Mouse (Mus musculus) heart, embryonic 10.5 days (tissue): Measurements from ENCODE around the gene Dennd4a. TPM values are rescaled to one million over a fixed set of nuclear protein-coding genes. Genes with fewer than 3 reads are reported as not detected.

Experiments
- DNase-seq: peaks from one replicate; pipeline ENCODE4 v3.0.0-alpha.2; 2017; ENCODE audit warnings: low spot score
- H3K27ac ChIP-seq: fragments of 300-500 bp; sonication (generic); 2 replicates; pipeline ENCODE4 v1.5.1; 2016; ENCODE audit warnings: mild to moderate bottlenecking
- H3K27me3 ChIP-seq: fragments of 300-500 bp; sonication (generic); 2 replicates; pipeline ENCODE4 v1.6.1; 2016; ENCODE audit warnings: mild to moderate bottlenecking; ENCODE audit not compliant: poor library complexity, insufficient read depth, severe bottlenecking
- H3K36me3 ChIP-seq: fragments of 300-500 bp; sonication (generic); 2 replicates; pipeline ENCODE4 v1.6.1; 2016; ENCODE audit warnings: mild to moderate bottlenecking, moderate library complexity
- H3K4me1 ChIP-seq: fragments of 300-500 bp; sonication (generic); 2 replicates; pipeline ENCODE4 v1.6.1; 2016; ENCODE audit warnings: mild to moderate bottlenecking
- H3K4me3 ChIP-seq: fragments of 300-500 bp; sonication (generic); 2 replicates; pipeline ENCODE4 v1.5.1; 2016; ENCODE audit warnings: mild to moderate bottlenecking, moderate library complexity
- H3K9me3 ChIP-seq: fragments of 300-500 bp; sonication (generic); 2 replicates; pipeline ENCODE4 v1.6.1; 2016; ENCODE audit warnings: mild to moderate bottlenecking, moderate library complexity
- WGBS: fragments of 180-500 bp; shearing (Covaris S2); methylation state at CpG from one replicate; pipeline ENCODE4 v1.1.7; 2016; 5-methylcytosine and 5-hydroxymethylcytosine counted together
- polyA plus RNA-seq: library from polyadenylated mRNA; unstranded; fragments of >200 nt; fragmentation: Nextera tagmentation; extraction: Ambion mirVana; gene quantifications from 2 replicates; pipeline ENCODE4 v1.2.1, GENCODE M21; 2016

Gene Dennd4a
- polyA plus RNA-seq, 1 experiment from 2014 or later, result 7.3 TPM

DNA sequence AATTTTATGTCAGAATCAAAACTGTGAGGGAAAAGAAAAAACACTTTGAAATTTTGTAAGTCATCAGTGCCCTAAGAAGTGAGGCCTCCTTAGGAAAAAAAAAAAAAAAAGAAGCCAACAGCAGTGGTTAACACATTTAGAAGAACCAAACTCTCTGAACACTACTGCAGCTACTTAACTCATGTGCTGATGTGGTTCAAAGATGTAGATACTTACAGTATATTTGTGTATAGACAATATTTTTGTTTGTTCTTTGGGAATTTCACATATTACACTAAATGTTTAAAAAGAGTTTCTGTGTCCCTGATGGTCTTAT, 17.9 kb upstream of the Dennd4a start:
- Histone ChIP-seq H3K36me3 (no peaks in the 10 kb centered on the region), H3K9me3 (no peaks in the 10 kb centered on the region), H3K27ac (no peak overlapping the region), H3K27me3 (no peaks in the 10 kb centered on the region), H3K4me1 (no peaks in the 10 kb centered on the region), H3K4me3 (no peak overlapping the region)
- no peak for DNase-seq

DNA sequence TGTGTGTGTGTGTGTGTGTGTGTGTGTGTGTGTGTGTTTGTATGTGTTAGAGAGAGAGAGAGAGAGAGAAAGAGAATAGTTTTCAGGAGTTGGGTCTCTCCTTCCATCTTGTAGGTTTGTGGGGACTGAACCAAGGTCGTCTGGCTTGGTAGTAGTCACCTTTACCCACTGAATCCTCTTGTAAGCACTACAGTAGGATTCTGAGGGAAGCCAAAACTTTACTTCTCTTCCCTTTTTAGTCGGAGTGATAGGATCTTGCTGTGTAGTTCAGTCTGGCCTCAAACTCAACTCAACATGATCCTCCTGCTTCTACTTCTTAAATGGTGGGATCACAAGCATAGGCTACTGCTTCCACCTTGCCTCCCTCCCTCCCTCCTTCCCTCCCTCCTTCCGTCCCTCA, 17.3 kb upstream of the Dennd4a start:
- H3K36me3 ChIP-seq, result no peaks in the 10 kb centered on the region
- no peak overlapping the region for H3K4me3 ChIP-seq
- 66% methylated on average over 3 of the region's 3 CpGs for WGBS
- H3K9me3 ChIP-seq, result no peaks in the 10 kb centered on the region
- H3K4me1 ChIP-seq, result no peaks in the 10 kb centered on the region
- H3K27me3 ChIP-seq, result no peaks in the 10 kb centered on the region
- no peak for DNase-seq
- peak overlapping the region; percentile 16; the same call in 1 of the 2 replicates for H3K27ac ChIP-seq

DNA sequence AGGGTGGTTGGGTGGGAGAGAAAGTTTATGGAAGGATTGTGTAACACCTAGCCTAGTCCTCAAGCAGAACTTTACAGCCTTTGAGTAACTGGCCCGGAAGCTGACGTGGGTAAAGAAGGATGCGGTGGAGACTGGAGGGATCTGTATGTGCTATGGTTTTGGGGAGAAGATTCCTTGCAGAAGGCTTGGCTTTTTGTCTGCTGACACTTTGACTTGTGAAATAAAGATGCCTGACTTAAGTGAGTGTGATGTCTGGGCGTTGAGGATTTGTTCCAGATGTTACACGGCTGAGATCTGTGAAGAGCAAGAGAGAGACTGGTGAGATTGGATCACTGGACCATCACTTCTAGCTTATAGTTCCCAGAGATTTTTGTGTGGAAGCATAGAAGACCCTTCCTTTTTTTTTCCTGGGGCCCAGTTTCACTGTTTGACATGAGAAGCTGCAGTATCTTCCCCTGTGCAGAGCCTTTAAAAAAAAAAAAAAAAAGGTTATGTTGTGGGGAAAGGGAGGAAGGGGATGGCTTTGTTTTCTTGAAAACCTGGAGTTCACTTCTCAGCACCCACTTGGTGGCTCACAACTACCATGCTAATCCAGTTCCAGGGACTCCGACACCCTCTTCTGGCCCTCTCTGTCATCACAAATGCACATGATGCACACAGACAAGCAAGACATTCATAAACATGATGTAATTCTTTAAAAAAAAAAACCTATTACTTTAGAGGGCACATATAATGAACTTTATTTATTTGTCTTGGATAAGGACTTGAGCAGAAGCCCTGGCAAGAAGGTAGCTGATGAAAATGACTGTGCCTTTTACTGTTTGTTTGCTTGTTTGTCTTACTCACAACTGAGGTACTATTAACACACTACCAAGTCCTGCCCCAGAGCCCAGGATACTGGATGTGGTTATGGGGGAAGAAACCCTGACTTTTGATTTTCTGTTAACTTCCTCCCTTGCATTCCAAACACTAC, 16.4 kb upstream of the Dennd4a start:
- Histone ChIP-seq H3K4me3 (no peak overlapping the region), H3K27me3 (no peaks in the 10 kb centered on the region), H3K9me3 (no peaks in the 10 kb centered on the region), H3K36me3 (no peaks in the 10 kb centered on the region), H3K4me1 (no peaks in the 10 kb centered on the region), H3K27ac (no peak overlapping the region)
- WGBS, result 72% methylated on average over 6 of the region's 6 CpGs
- DNase-seq, result no peak

DNA sequence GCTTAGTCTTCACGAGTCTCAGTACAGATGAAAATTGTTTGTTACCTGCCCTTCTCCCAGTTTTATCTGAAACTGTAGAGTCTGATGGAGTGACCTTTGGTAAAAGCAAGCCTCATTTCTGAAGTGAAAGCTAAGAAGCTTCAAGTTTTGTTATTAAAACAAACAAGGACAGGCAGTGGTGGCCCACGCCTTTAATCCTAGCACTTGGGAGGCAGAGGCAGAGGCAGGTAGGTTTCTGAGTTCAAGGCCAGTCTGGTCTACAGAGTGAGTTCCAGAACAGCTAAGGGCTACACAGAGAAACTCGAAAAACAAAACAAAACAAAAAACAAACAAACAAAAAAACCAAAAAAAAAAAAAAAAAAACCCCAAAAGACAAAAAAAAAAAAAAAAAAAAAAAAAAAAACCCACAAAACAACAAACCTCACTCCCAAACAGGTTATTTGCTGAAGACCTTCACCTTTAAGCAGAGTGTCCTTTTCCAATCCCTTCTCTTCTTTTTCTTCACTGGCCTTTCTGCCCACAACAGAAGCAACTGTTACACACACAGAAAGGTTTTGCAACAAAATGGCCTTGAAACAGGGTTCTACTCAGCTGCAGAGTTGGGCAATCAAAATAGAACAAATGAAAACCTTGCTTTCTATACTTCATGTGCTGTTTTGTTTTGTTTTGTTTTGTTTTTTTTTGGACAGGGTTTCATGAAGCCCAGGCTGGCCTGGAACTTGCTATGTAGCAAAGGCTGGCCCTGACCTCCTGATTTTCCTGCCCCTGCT, 15.1 kb upstream of the Dennd4a start:
- H3K36me3 ChIP-seq, result no peaks in the 10 kb centered on the region
- DNase-seq, result no peak
- 70% methylated on average over 3 of the region's 3 CpGs for WGBS
- no peaks in the 10 kb centered on the region for H3K27me3 ChIP-seq
- no peak overlapping the region for H3K27ac ChIP-seq
- H3K9me3 ChIP-seq, result no peaks in the 10 kb centered on the region
- no peaks in the 10 kb centered on the region for H3K4me1 ChIP-seq
- H3K4me3 ChIP-seq, result no peak overlapping the region

DNA sequence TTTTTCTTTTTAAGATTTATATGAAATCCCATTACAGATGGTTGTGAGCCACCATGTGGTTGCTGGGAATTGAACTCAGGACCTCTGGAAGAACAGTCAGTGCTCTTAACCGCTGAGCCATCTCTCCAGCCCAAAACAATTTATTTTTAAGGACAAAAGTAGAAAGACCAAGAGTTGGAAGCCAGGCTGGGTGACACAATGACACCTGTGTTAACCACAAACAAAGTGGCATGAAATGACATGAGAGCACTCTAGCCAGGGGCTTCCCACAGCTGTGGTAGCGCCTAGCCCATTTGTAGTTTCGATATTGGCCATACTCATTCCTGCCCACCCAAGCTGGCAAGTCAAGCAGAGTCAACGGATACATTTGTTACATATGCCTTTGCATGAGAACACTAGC, 13.7 kb upstream of the Dennd4a start:
- Histone ChIP-seq H3K4me3 (no peak overlapping the region), H3K9me3 (no peaks in the 10 kb centered on the region), H3K27ac (no peak overlapping the region), H3K36me3 (no peaks in the 10 kb centered on the region), H3K27me3 (no peaks in the 10 kb centered on the region), H3K4me1 (no peaks in the 10 kb centered on the region)
- WGBS, result 86% methylated on average over 4 of the region's 4 CpGs
- DNase-seq, result no peak

DNA sequence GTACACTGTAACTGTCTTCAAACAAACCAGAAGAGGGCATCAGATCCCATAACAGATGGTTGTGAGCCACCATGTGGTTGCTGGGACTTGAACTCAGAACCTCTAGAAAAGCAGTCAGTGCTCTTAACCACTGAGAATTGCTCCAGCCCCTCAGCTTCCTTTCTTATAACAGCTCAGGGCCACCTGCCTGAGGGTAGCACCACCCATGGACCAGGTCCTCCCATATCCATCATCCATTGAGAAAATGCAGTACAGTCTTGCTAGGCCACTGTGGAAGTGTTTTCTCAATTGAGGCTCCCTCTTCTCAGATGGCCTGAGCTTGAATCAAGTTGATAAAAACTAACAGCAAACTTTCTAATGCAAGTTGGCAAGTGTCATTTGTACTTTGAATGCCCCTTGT, 13.0 kb upstream of the Dennd4a start:
- Histone ChIP-seq H3K9me3 (no peaks in the 10 kb centered on the region), H3K27ac (no peak overlapping the region), H3K36me3 (no peaks in the 10 kb centered on the region), H3K4me3 (no peak overlapping the region), H3K4me1 (no peaks in the 10 kb centered on the region), H3K27me3 (no peaks in the 10 kb centered on the region)
- DNase-seq, result no peak

DNA sequence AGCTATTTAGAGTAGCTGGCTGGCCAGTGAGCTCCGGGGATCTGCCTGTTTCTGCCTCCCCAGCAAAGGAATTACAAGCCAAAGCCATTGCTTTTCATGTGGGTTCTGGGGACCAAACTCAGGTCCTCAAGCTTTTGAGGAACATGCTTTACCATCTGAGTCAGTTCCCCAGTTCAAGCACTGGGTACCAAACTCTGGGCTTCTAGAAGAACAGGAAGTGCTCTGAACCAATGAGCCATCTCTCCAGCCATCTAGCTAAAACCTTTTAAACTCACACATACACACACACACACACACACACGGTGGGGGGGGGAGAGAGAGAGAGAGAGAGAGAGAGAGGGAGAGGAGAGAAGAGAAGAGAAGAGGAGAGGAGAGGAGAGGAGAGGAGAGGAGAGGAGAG, 12.3 kb upstream of the Dennd4a start:
- no peak for DNase-seq

DNA sequence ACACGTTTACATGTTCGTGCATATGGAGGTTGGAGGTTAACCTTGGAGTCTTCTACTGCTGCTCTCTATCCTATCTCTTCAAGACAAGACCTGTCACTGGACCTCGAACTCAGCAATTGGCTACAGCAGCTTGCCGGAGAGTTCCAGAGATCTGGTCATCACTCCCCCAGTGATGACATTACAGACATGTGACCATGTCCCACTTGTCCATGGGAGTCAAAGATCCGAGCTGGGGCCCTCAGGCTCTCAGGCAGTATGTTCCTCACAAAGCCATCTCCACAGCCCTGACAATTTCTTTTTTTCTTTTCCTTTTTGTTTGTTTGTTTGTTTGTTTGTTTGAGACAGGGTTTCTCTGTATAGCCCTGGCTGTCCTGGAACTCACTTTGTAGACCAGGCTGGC, 11.6 kb upstream of the Dennd4a start:
- H3K27ac ChIP-seq, result no peak overlapping the region

More for the DNA sequence above, 12.3 kb upstream of the Dennd4a start:
- 80% methylated on average over 2 of the region's 2 CpGs for WGBS
- no peak overlapping the region for H3K27ac ChIP-seq
- H3K4me1 ChIP-seq, result no peaks in the 10 kb centered on the region
- H3K27me3 ChIP-seq, result no peaks in the 10 kb centered on the region
- no peak overlapping the region for H3K4me3 ChIP-seq
- H3K36me3 ChIP-seq, result no peaks in the 10 kb centered on the region
- no peaks in the 10 kb centered on the region for H3K9me3 ChIP-seq

DNA sequence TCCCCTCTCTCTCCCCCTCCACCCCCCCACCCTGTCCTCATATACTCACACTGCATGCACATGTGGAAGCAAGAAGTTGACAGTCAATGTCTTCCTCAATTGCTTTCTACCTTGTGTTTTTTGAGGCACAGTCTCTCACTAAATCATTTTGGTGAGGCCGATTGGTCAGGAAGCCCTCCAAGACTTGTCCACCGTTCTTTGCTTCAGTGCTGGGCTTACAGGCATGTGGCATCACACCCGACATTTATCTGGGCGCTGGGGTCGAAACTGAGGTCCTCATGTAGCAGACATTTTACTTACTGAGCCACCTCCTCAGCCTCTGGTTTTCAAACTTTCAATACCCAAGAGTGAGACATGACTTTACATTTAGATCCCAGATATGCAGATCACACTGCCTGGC, 8.6 kb upstream of the Dennd4a start:
- H3K27me3 ChIP-seq, result no peaks in the 10 kb centered on the region

More for the DNA sequence above, 11.6 kb upstream of the Dennd4a start:
- Histone ChIP-seq H3K36me3 (no peaks in the 10 kb centered on the region), H3K27me3 (no peaks in the 10 kb centered on the region), H3K9me3 (no peaks in the 10 kb centered on the region), H3K4me1 (no peaks in the 10 kb centered on the region), H3K4me3 (no peak overlapping the region)
- no peak for DNase-seq
- 79% methylated on average over 5 of the region's 5 CpGs for WGBS

DNA sequence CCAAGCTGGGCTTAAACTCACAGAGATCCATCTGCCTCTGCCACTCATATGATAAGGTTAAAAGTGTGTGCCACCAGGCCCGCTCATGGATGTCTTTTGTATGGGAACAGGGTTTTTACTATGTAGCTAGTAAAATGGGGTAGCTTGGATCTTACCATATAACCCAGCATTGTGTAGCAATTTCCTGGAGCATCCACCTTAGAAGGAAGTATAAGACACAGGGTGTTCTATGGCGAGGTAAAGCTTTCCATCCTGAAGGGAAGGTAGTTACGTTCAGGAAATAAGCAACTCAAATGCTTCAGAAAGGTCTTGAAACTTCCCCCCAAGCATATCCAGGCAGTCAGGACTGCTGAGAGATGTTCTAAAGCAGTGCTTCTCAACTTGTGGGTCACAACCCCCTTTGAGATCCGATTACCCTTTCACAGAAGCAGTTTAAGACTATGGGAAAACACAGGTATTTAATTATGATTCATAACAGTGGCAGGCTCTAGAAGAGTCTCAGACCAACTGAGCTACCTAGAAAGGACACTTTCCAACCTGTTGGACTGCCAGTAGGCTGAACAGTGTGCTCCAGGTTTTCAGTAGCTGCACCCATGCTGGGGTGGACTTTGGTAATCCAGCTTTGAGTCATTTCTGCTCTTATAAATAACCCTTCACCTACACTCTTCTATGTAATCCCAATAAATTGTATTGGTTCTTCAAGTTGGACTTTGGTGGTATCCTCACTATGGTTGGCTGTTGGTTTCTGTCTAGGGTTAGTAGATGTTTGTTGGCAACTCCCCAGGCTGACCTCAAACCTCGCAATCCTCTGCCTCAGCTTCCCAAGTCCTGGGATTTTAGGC, 7.5 kb upstream of the Dennd4a start:
- H3K4me1 ChIP-seq, result no peaks in the 10 kb centered on the region
- WGBS, result 83% methylated on average over 5 of the region's 5 CpGs
- DNase-seq, result no peak
- H3K27me3 ChIP-seq, result no peaks in the 10 kb centered on the region
- H3K4me3 ChIP-seq, result no peak overlapping the region
- no peaks in the 10 kb centered on the region for H3K36me3 ChIP-seq
- no peaks in the 10 kb centered on the region for H3K9me3 ChIP-seq
- H3K27ac ChIP-seq, result no peak overlapping the region

More for the DNA sequence above, 8.6 kb upstream of the Dennd4a start:
- DNase-seq, result no peak
- Histone ChIP-seq H3K36me3 (no peaks in the 10 kb centered on the region), H3K4me1 (no peaks in the 10 kb centered on the region), H3K4me3 (no peak overlapping the region), H3K9me3 (no peaks in the 10 kb centered on the region), H3K27ac (no peak overlapping the region)
- WGBS, result 77% methylated on average over 5 of the region's 5 CpGs

DNA sequence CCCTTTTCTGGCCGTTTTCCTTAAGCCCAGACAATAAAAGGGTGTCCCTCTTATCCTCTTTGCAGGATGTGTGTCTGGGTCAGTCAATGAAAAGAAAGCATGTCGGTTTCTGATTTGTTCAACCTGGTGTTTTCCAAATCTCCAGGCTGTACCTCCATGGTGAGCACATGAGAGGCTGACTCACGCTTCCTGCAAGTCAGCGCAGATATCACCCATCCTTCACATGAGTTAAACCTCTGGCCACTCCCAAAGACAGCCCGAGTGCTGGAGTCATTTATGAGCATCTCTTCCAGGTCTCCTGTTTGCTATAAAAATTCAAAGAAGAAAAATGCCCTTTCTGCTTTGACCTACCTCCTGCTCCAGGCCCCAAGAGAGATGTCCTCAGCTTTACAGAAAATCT, 5.3 kb upstream of the Dennd4a start:
- H3K4me3 ChIP-seq, result no peak overlapping the region
- 59% methylated on average over 5 of the region's 5 CpGs for WGBS
- DNase-seq, result no peak
- H3K27ac ChIP-seq, result no peak overlapping the region
- H3K27me3 ChIP-seq, result no peaks in the 10 kb centered on the region
- H3K4me1 ChIP-seq, result no peaks in the 10 kb centered on the region
- no peaks in the 10 kb centered on the region for H3K36me3 ChIP-seq
- no peaks in the 10 kb centered on the region for H3K9me3 ChIP-seq

DNA sequence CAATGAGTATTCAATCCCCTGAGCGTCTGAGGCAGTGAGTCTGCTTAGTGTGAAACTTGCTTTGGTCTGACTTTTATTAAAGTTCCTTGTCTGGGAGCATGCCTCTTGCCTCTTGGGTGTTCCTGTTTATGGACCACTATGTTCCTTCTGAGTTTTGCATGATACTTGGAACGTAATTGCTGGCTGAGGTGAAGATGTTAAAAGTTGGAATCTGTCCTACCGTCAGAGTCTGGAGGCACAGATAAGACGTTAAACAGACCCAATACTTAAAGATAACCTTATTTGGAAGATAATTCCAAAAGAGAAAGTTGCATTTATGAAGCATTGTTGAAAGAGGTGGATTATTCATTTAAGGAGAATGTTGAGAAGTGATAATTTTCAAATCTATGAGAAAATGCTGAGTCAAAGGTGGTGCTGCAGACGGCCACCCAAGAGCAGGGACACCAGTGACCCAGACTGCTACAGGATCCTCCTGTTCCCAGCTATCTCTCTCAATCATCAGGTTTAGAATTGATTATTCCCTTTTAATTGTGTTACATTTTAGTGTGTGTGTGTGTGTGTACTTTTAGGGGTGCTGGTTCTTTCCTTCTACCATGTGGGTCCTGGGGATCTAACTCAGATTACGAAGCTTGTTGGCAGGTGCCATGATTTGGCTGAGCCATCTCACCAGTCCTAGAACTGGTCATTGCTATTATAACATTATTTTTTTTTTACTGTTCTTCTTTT, 4.6 kb upstream of the Dennd4a start:
- 45% methylated on average over 6 of the region's 6 CpGs for WGBS
- Histone ChIP-seq H3K9me3 (no peaks in the 10 kb centered on the region), H3K27ac (no peak overlapping the region)

More for the DNA sequence above, 4.6 kb upstream of the Dennd4a start:
- Histone ChIP-seq H3K4me3 (no peak overlapping the region), H3K27me3 (no peaks in the 10 kb centered on the region), H3K36me3 (no peaks in the 10 kb centered on the region), H3K4me1 (0 out of 2 replicates have a peak, but pooled peaks cover 1% of the 10 kb centered on the region)
- no peak for DNase-seq
